Mouse (Mus musculus): ENCODE results near the gene Il16.
"Not testable (repeated sequence)": the region's sequence is repeated elsewhere in the genome, so short reads cannot be mapped to it uniquely, and the experiment has no call there.

Gene Il16

GRCm38 (mm10) chr7:83735108-83735781 is 10.3 kb downstream of the Il16 start:
- no peak for DNase-seq (ENCODE audit: inconsistent ontology term)

GRCm38 (mm10) chr7:83734671-83735082 is 10.8 kb downstream of the Il16 start:
- DNase-seq (ENCODE audit: inconsistent ontology term): no peak

GRCm38 (mm10) chr7:83734246-83734645 is 11.3 kb downstream of the Il16 start:
- no peak for DNase-seq (ENCODE audit: inconsistent ontology term)

- DNase-seq (ENCODE audit: inconsistent ontology term): no peak
These were observed 12.7 kb downstream of the Il16 start for GRCm38 (mm10) chr7:83732781-83733180.

GRCm38 (mm10) chr7:83731961-83732666 is 13.4 kb downstream of the Il16 start:
- no peak for DNase-seq (ENCODE audit: inconsistent ontology term)

GRCm38 (mm10) chr7:83731297-83731696 is 14.2 kb downstream of the Il16 start:
- no peak for DNase-seq (ENCODE audit: inconsistent ontology term)

- DNase-seq (ENCODE audit: inconsistent ontology term): no peak
These were observed 18.4 kb downstream of the Il16 start for GRCm38 (mm10) chr7:83726936-83727632.

- no peak for DNase-seq (ENCODE audit: inconsistent ontology term)
These were observed 19.7 kb downstream of the Il16 start for GRCm38 (mm10) chr7:83725801-83726200.

- DNase-seq (ENCODE audit: inconsistent ontology term): no peak
These were observed 21.0 kb downstream of the Il16 start for GRCm38 (mm10) chr7:83724541-83724940.

GRCm38 (mm10) chr7:83723954-83724353 is 21.6 kb downstream of the Il16 start:
- no peak for DNase-seq (ENCODE audit: inconsistent ontology term)

- no peak for DNase-seq (ENCODE audit: inconsistent ontology term)
These were observed 22.3 kb downstream of the Il16 start for GRCm38 (mm10) chr7:83723221-83723620.

GRCm38 (mm10) chr7:83722485-83722884 is 23.0 kb downstream of the Il16 start:
- DNase-seq (ENCODE audit: inconsistent ontology term): no peak

- DNase-seq (ENCODE audit: inconsistent ontology term): no peak
These were observed 25.3 kb downstream of the Il16 start for GRCm38 (mm10) chr7:83720231-83720630.

GRCm38 (mm10) chr7:83717021-83717725 is 28.4 kb downstream of the Il16 start:
- peak; percentile 75 for DNase-seq (ENCODE audit: inconsistent ontology term)

GRCm38 (mm10) chr7:83713639-83714038 is 31.9 kb downstream of the Il16 start:
- no peak for DNase-seq (ENCODE audit: inconsistent ontology term)

GRCm38 (mm10) chr7:83711676-83712259 is 33.8 kb downstream of the Il16 start:
- not testable (repeated sequence) for DNase-seq (ENCODE audit: inconsistent ontology term)

GRCm38 (mm10) chr7:83703046-83703775 is 42.3 kb downstream of the Il16 start:
- no peak for DNase-seq (ENCODE audit: inconsistent ontology term)

- DNase-seq (ENCODE audit: inconsistent ontology term): no peak
These were observed 46.3 kb downstream of the Il16 start for GRCm38 (mm10) chr7:83699066-83699745.

- no peak for DNase-seq (ENCODE audit: inconsistent ontology term)
These were observed 49.9 kb downstream of the Il16 start for GRCm38 (mm10) chr7:83695449-83696212.

Data from Muller cell, postnatal 12 days (primary cell).